Mouse (Mus musculus) spleen, adult 2 months (tissue): Measurements from ENCODE around the gene Heyl.

Source experiments
- CTCF ChIP-seq: fragments of 200-500 bp; IDR thresholded peaks from 2 replicates; pipeline ENCODE4 v1.5.1; 2011; ENCODE audit warnings: mild to moderate bottlenecking, inconsistent platforms; ENCODE audit not compliant: insufficient read depth, insufficient read length, insufficient replicate concordance; ENCODE audit errors: extremely low read depth
- POLR2A ChIP-seq: fragments of 200-500 bp; IDR thresholded peaks from 2 replicates; pipeline ENCODE4 v1.6.1; 2011; ENCODE audit warnings: low read depth, low read length, inconsistent platforms

DNA sequence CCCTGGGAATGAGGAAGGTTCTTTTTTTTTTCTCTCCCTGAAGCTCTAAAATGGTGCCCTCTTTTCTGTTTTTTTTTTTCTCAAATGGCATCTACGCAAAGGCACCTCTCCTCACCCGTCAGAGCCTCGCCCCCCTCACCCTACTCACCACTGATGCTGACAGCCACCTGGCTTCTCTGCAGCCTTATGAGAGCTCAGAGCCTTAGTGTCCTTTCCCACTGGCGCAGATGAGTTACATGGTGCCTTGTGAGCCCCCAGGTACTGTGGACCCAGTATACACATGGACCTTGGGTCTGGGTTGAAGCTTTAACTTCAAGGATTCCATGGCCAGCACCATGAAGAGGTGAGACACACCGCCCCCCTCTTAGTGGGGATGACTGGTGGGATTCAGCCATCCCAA lies 13.3 kb downstream of the Heyl start:
- TF ChIP-seq POLR2A: no peak
- no peak for TF ChIP-seq CTCF
